Mouse (Mus musculus) lung, embryonic 15.5 days (tissue): ENCODE results near the gene Haus7. TPM values are rescaled to one million over a fixed set of nuclear protein-coding genes. Genes with fewer than 3 reads are reported as not detected.
A peak's percentile ranks its signal among the peaks of the same experiment; 100 is the strongest.
"Not testable (repeated sequence)": the region's sequence is repeated elsewhere in the genome, so short reads cannot be mapped to it uniquely, and the experiment has no call there.

Experiments used
- ATAC-seq: fragments of 200-750 bp; cut with Nextera tagmentation; 2 replicates; pipeline ENCODE4 v1.8.0; 2017; ENCODE audit warnings: moderate number of reproducible peaks, borderline replicate concordance; ENCODE audit not compliant: low FRiP score, low TSS enrichment; ENCODE audit errors: extremely low read depth
- H3K27ac ChIP-seq: fragments of 300-500 bp; sonication (generic); 2 replicates; pipeline ENCODE4 v1.5.1; 2015; ENCODE audit warnings: moderate library complexity, mild to moderate bottlenecking, inconsistent platforms
- H3K27me3 ChIP-seq: fragments of 300-500 bp; sonication (generic); 2 replicates; pipeline ENCODE4 v1.6.1; 2015; ENCODE audit warnings: inconsistent platforms
- H3K36me3 ChIP-seq: fragments of 300-500 bp; sonication (generic); 2 replicates; pipeline ENCODE4 v1.6.1; 2015; ENCODE audit warnings: inconsistent platforms
- H3K4me1 ChIP-seq: fragments of 300-500 bp; sonication (generic); 2 replicates; pipeline ENCODE4 v1.6.1; 2015; ENCODE audit warnings: inconsistent platforms
- H3K4me2 ChIP-seq: fragments of 300-500 bp; sonication (generic); 2 replicates; pipeline ENCODE4 v1.6.1; 2015; ENCODE audit warnings: inconsistent platforms, mild to moderate bottlenecking, moderate library complexity
- H3K4me3 ChIP-seq: fragments of 300-500 bp; sonication (generic); 2 replicates; pipeline ENCODE4 v1.5.1; 2015; ENCODE audit warnings: mild to moderate bottlenecking, inconsistent platforms
- H3K9ac ChIP-seq: fragments of 300-500 bp; sonication (generic); 2 replicates; pipeline ENCODE4 v1.6.1; 2015; ENCODE audit warnings: inconsistent platforms
- H3K9me3 ChIP-seq: fragments of 300-500 bp; sonication (generic); 2 replicates; pipeline ENCODE4 v1.6.1; 2016; ENCODE audit warnings: inconsistent platforms
- WGBS: fragments of 180-500 bp; shearing (Covaris S2); methylation state at CpG from one replicate; pipeline ENCODE4 v1.1.7; 2015; 5-methylcytosine and 5-hydroxymethylcytosine counted together
- polyA plus RNA-seq: library from polyadenylated mRNA; unstranded; fragments of >200 nt; fragmentation: Nextera tagmentation; extraction: Ambion mirVana; gene quantifications from 2 replicates; pipeline ENCODE4 v1.2.1, GENCODE M21; 2015

Gene Haus7
- polyA plus RNA-seq, 1 experiment from 2014 or later = 64.4 TPM

DNA sequence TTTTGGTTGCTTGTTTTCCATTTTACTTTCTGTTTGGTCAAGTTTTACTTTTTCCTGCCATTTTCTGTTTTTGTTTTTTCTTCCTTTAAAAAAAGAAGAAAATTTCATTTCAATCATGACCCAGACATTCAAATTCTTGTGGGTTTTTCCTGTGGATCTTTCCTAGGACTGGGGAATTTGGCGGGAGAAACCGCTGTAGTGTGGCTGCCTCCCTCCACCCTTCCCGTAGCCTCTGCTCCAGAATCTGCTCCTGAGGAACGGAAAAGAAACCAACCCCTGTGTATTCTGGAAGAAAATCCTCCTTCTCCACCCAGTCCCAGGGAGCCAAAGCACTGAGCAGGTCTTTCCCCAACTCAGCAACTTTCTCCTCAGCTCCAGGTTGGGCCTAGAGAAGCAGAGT lies 1.9 kb upstream of the Haus7 start:
- Histone ChIP-seq H3K4me1 (peaks cover 2% of the 10 kb centered on the region), H3K27ac (no peak overlapping the region), H3K27me3 (no peaks in the 10 kb centered on the region), H3K4me3 (no peak overlapping the region), H3K9ac (no peak overlapping the region), H3K36me3 (no peaks in the 10 kb centered on the region), H3K4me2 (no peak overlapping the region), H3K9me3 (no peaks in the 10 kb centered on the region)
- WGBS = 71% methylated on average over 4 of the region's 4 CpGs
- no peak for ATAC-seq

DNA sequence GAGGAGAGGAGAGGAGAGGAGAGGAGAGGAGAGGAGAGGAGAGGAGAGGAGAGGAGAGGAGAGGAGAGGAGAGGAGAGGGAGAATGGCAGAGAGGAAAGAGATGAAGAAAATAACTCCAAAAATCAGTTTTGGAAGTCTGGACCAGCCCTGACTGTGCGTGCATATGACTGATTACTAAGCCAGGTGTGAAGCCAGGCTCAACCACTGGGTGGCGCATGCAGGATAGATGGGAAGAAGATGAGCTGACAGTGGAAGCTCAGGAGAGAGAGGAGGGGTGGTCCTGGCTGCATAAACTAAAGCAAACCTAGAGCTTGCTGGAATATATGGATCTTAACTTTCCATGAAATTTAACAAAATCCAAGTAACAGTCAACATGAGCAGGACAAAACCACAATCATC lies 6.9 kb downstream of the Haus7 start:
- Histone ChIP-seq H3K4me1 (no peaks in the 10 kb centered on the region), H3K27me3 (no peaks in the 10 kb centered on the region), H3K4me2 (no peak overlapping the region), H3K36me3 (no peaks in the 10 kb centered on the region), H3K27ac (no peak overlapping the region), H3K9me3 (no peaks in the 10 kb centered on the region), H3K9ac (no peak overlapping the region), H3K4me3 (no peak overlapping the region)
- WGBS = 24% methylated on average over 2 of the region's 2 CpGs
- no peak for ATAC-seq

DNA sequence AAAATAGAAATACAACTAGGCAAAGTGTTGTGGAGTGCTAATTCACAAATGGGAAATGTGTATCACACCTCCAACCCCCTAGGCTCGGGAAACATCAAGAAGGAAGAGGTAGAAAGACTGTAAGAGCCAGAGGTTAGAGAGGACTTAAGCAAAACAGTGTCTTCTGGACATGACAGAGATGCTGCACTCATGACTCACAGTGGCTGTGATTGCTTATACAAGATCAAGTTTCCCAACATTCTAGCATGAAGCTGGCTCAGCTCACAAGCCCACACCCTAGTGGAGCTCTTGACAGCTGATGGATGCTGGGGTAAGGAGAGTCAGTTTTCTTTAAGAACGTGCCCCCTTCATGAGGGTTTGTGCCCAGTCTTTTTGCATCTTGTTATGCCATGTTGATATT lies 17.4 kb downstream of the Haus7 start:
- H3K4me1 ChIP-seq = no peaks in the 10 kb centered on the region
- H3K4me2 ChIP-seq = no peak overlapping the region
- H3K36me3 ChIP-seq = no peaks in the 10 kb centered on the region
- no peak overlapping the region for H3K4me3 ChIP-seq
- no peak overlapping the region for H3K9ac ChIP-seq
- no peaks in the 10 kb centered on the region for H3K27me3 ChIP-seq
- H3K9me3 ChIP-seq = no peaks in the 10 kb centered on the region
- no peak for ATAC-seq
- WGBS = 49% methylated on average over 2 of the region's 2 CpGs
- H3K27ac ChIP-seq = no peak overlapping the region

DNA sequence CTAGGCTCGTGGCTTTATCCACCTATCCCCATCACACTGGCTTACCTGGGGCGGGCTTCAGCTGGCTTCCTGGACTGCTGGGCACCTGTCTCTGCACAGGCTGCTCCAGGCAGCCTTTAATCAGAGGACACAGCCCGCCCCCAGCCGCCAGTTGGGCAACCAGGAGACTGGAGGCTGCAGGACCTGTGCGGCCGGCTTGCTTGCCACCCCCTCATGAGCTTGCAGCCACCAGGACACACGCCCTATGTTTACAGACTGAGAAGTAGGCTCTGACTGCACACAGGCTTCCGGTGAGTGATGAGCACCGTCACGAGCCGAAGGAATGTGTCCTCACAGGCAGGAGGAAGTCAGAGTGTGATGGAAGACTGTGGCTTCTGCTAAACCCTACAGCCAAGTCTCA lies 23.6 kb downstream of the Haus7 start, which contains the start of gene Trex2:
Gene Trex2 (minus strand): TSS at position 93 of the 400 bp plus-strand sequence.
- H3K4me3 ChIP-seq = no peak within 1 kb of the TSS
- H3K36me3 ChIP-seq = no peaks in the 10 kb centered on the region
- no peak for ATAC-seq
- no peak within 1 kb of the TSS for H3K4me2 ChIP-seq
- H3K9ac ChIP-seq = no peak within 1 kb of the TSS
- no peaks in the 10 kb centered on the region for H3K4me1 ChIP-seq
- H3K9me3 ChIP-seq = no peaks in the 10 kb centered on the region
- WGBS = 46% methylated on average over 11 of the region's 11 CpGs
- no peak within 1 kb of the TSS for H3K27ac ChIP-seq
- no peaks in the 10 kb centered on the region for H3K27me3 ChIP-seq

DNA sequence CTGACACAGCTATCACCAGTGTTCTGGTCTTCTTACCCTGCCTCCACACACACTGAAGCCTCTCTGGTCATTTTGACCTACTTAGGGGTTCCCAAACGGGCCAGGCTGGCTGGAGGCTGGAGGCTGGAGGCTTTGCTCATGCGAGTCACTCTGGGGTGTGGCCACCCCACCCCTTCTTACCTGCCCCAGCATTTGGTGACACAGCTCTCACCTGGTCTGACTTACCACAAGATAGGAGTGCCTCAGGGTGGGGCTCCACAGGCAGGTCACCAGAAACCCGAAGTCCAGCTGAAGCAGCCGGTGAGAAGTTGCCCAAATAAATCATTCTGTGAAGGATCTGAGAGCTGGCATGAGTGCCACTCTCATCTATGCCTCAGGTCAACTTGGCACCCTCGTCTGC lies 26.0 kb downstream of the Haus7 start:
- no peak overlapping the region for H3K27ac ChIP-seq
- 68% methylated on average over 5 of the region's 5 CpGs for WGBS
- H3K27me3 ChIP-seq = no peaks in the 10 kb centered on the region; the same call in 1 of the 2 replicates
- H3K9ac ChIP-seq = no peak overlapping the region
- H3K4me1 ChIP-seq = no peaks in the 10 kb centered on the region
- H3K36me3 ChIP-seq = no peaks in the 10 kb centered on the region
- ATAC-seq = no peak
- H3K9me3 ChIP-seq = no peaks in the 10 kb centered on the region
- no peak overlapping the region for H3K4me3 ChIP-seq
- no peak overlapping the region for H3K4me2 ChIP-seq

DNA sequence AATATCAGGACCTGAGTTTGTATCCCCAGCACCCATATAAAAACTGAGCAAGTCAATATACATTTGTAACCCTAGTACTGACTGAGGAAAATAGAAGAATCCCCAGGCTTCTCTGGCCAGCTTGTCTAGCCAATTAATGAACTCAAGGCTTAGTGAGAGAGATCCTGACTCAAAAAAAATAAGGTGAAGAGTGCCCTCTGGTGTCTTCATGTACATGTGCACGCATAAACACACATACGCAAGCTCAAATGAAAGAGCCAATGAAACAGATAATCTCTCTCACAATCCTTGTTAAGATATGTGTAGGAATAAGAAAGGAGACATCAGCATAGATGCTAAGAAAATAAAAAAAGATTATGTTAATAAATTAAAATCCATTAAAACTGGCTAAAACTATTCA lies 28.8 kb downstream of the Haus7 start:
- H3K9me3 ChIP-seq = no peaks in the 10 kb centered on the region
- no peaks in the 10 kb centered on the region for H3K36me3 ChIP-seq
- H3K27ac ChIP-seq = no peak overlapping the region
- no peaks in the 10 kb centered on the region; the same call in 1 of the 2 replicates for H3K27me3 ChIP-seq
- H3K4me3 ChIP-seq = no peak overlapping the region
- H3K4me2 ChIP-seq = no peak overlapping the region
- ATAC-seq = no peak
- WGBS = 71% methylated on average over 2 of the region's 2 CpGs
- no peaks in the 10 kb centered on the region for H3K4me1 ChIP-seq
- no peak overlapping the region for H3K9ac ChIP-seq

DNA sequence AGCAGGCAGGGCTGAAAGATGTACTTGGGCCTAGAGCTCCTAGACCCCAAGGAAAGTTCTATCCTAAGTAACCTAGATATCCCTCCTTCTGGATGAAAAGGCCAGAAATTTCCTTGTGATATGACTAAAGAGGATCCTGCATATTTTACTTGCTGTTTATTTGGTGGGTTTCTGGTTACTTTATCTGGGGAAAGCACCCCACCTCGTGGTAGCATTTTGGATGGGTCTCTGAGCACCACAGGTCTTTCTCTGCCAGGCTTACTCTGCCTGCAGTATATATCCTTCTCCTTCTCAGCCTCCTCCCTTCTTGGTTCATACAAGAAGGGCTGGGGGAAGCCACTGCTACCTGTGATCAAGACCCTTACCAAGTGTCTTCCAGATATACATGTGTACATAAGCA lies 46.1 kb downstream of the Haus7 start:
- H3K27ac ChIP-seq = no peak overlapping the region
- H3K4me2 ChIP-seq = no peak overlapping the region
- 33% methylated on average over 1 of the region's 1 CpGs for WGBS
- no peak overlapping the region for H3K9ac ChIP-seq
- H3K36me3 ChIP-seq = no peaks in the 10 kb centered on the region
- no peak for ATAC-seq
- no peak overlapping the region for H3K4me3 ChIP-seq
- no peaks in the 10 kb centered on the region for H3K9me3 ChIP-seq
- H3K4me1 ChIP-seq = no peaks in the 10 kb centered on the region
- H3K27me3 ChIP-seq = peaks cover 8% of the 10 kb centered on the region

DNA sequence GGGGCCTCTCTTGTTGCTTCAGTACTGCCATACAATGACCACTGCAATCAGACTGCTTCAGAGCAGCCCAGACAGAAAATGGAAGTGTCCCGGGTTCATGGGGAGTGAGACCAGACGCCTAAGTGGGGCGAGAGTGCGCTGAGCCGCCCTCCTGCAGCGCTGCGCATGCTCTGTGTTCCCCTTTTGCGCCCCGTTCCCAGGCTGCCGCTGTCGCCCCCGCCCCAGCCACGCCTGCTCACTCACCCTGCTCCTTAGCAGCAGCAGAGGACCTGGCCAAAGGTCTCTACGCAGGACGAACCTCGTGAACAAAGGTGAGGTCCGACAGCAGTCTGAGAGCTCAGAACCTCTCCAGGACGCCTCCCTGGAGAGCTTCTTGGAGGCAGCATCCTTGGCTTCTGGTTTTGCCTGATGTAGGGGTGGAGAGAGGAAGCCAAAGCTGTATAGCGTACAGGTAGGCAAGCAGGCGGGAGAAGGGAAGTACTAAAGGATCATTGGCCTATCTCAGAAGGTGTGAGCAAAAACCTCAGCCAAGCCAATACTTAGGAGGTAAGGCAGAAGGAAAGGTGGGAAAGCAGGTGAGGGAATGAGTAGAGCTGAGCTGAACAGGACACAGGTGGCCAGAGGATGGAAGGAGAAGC lies 47.8 kb downstream of the Haus7 start, which contains the start of gene Zfp92:
Gene Zfp92 (plus strand): TSS at position 217 of the 638 bp plus-strand sequence.
- no peaks in the 10 kb centered on the region for H3K9me3 ChIP-seq
- no peak for ATAC-seq
- H3K4me1 ChIP-seq = no peaks in the 10 kb centered on the region
- WGBS = 18% methylated on average over 20 of the region's 20 CpGs
- H3K9ac ChIP-seq = no peak within 1 kb of the TSS
- H3K4me3 ChIP-seq = peak within 1 kb of the TSS; percentile 24
- H3K36me3 ChIP-seq = no peaks in the 10 kb centered on the region
- peak within 1 kb of the TSS; percentile 49 for H3K4me2 ChIP-seq
- H3K27me3 ChIP-seq = peaks cover 8% of the 10 kb centered on the region
- H3K27ac ChIP-seq = no peak within 1 kb of the TSS

DNA sequence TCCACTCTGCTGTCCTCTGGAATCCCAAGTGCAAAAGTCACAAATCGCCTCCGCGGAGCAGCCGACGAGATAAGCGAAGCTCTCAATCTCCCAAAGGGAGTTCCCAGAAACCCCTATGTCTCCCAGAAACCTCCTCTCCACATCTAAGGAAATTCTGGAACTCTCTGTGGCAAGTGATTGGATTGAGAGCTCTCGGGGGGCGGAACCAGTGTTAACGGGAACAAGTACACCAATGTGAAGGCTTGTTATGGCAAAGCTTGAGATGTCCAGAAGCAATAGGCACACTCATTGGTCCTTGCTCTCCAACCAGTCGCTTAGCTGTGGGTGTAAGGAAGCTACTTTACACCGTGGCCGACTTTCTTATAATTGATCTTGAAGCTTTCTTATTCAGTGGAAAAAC lies 57.2 kb downstream of the Haus7 start:
- WGBS = 88% methylated on average over 12 of the region's 12 CpGs
- Histone ChIP-seq H3K4me1 (no peaks in the 10 kb centered on the region), H3K9ac (no peak overlapping the region), H3K27ac (no peak overlapping the region), H3K36me3 (no peaks in the 10 kb centered on the region), H3K4me2 (no peak overlapping the region), H3K27me3 (no peaks in the 10 kb centered on the region), H3K4me3 (no peak overlapping the region), H3K9me3 (no peaks in the 10 kb centered on the region)
- no peak for ATAC-seq

DNA sequence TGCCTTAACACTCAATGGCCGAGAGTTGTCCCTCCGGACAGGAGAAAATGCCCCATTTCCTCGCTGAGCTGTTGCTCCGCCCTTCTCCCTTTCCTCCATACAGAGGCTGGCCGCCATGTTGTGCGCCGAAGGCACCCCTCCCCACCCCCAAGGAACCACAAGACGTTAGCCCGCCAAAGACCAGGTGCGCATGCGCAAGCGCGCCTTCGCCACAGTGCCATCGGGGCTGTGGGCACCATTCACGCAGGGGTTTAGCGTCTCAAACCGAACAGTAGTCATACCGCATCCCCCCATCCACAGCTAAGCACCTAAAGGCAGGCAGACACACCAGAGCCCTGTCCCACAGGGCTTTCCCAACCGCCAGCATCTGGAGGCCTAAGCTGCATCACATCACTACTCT lies 57.9 kb downstream of the Haus7 start:
- Histone ChIP-seq H3K27me3 (no peaks in the 10 kb centered on the region), H3K9me3 (no peaks in the 10 kb centered on the region), H3K4me2 (no peak overlapping the region), H3K4me1 (no peaks in the 10 kb centered on the region), H3K4me3 (no peak overlapping the region), H3K27ac (no peak overlapping the region), H3K36me3 (no peaks in the 10 kb centered on the region), H3K9ac (no peak overlapping the region)
- ATAC-seq = no peak
- 82% methylated on average over 20 of the region's 20 CpGs for WGBS

DNA sequence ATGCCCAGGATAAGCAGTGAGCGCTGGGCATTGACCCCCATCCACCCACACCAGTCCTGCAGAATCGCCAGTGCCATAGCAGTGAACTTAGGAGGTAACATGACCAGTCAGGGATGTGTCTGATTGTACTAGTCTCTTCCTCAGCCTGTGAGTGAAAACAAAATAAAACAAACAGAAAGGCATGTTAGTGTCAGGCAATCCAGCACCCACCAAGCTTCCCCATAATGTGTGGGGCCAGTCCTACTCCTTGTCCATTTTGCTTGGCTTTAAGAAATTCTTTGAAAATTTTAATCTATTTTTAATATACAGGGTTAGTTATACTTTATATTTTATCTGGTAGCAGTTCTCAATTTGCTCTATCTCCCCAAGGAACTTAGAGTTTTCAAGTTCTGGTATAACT lies 60.2 kb downstream of the Haus7 start, which contains the start of gene Gm18336:
Gene Gm18336 (minus strand): TSS at position 101 of the 400 bp plus-strand sequence.
- H3K27me3 ChIP-seq, H3K9me3 ChIP-seq, H3K4me2 ChIP-seq, H3K9ac ChIP-seq, ATAC-seq, H3K4me3 ChIP-seq, H3K4me1 ChIP-seq, H3K27ac ChIP-seq, H3K36me3 ChIP-seq: not testable (repeated sequence)
- WGBS = 91% methylated on average over 2 of the region's 2 CpGs

DNA sequence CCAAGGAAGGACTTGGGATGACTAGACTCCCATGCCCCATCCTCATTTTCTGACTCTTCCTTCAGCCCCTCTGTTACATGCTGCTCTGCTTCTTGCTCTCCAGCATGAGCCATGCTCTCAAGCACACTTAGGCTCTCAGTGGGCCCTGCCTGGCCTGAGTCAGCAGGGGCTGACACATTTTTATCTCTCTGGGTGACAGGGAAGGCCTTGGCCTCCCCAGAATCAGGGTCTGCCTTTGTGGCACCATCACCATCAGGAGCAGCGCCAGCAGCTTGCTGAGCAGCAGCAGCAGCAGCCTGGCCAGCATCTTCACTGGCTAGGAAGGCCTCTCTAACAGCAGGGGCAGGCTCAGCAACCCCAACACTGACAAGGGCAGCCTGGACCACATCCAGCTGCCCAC lies 62.4 kb downstream of the Haus7 start:
- H3K9me3 ChIP-seq = no peaks in the 10 kb centered on the region
- no peaks in the 10 kb centered on the region for H3K36me3 ChIP-seq
- H3K4me3 ChIP-seq = no peak overlapping the region
- H3K27ac ChIP-seq = no peak overlapping the region
- no peaks in the 10 kb centered on the region for H3K4me1 ChIP-seq
- no peaks in the 10 kb centered on the region for H3K27me3 ChIP-seq
- H3K4me2 ChIP-seq = no peak overlapping the region
- ATAC-seq = no peak
- no peak overlapping the region for H3K9ac ChIP-seq
- 75% methylated on average over 1 of the region's 1 CpGs for WGBS

DNA sequence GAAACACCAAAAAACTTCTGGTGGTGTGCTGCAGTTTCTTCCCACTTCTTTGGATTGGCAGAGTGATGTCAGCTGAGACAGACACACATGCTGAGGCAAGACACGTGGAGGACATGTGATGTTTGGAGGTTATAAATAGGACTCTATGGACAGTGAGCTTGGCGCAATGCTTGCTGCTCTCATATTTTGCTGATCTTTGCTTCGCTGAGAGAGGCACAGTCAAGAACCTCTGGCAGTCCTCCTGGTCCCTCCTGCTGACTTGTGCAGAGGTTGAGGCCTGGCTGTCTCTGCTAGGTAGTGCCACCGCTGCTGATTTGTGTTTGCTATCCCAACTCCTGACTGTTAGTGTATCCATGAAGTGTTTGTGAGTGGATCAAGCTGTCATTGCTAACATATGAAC lies 67.4 kb downstream of the Haus7 start:
- H3K27me3 ChIP-seq = no peaks in the 10 kb centered on the region
- H3K9me3 ChIP-seq = no peaks in the 10 kb centered on the region
- H3K4me2 ChIP-seq = no peak overlapping the region
- no peaks in the 10 kb centered on the region for H3K36me3 ChIP-seq
- 65% methylated on average over 4 of the region's 4 CpGs for WGBS
- no peak overlapping the region for H3K27ac ChIP-seq
- no peaks in the 10 kb centered on the region for H3K4me1 ChIP-seq
- no peak overlapping the region for H3K9ac ChIP-seq
- no peak overlapping the region for H3K4me3 ChIP-seq
- no peak for ATAC-seq
